ENCODE assay signal across 22 mouse cellular contexts in the genomic region with DNA sequence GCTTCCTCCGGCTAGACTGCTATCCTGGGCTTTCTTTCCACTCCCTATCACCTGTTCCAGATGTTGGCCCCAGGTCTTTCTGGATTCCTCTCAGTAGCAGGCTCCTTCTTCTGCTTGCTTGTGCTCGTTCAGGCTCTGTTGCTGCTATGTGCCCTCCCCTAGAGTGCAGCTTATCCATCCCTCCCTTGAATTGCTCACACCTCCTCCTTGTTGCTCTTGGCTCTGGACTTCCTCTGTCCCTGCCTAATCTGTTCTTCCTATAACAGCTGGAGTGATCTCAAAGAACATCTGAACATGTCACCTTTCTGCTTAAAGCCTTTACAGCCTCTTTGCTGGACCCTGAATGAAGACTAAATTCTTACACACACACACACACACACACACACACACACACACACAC.
"Had no signal": no experiment of that assay in that cellular context is flagged by ENCODE, and none has a peak within 500 bp of the region (broad histone marks: within the 10 kb centered on the region; RNA-seq: fewer than 3 reads in every experiment).

No protein-coding gene starts in this region.

- H3K9me3 ChIP-seq: limb, embryonic 10.5 days; limb, embryonic 13.5 days; lung, embryonic 15.5 days; midbrain, embryonic 12.5 days; midbrain, embryonic 15.5 days; neural tube, embryonic 12.5 days; neural tube, embryonic 15.5 days had no signal

- H3K27me3 ChIP-seq: limb, embryonic 13.5 days; lung, embryonic 15.5 days; midbrain, embryonic 15.5 days; neural tube, embryonic 12.5 days; neural tube, embryonic 15.5 days had no signal

- H3K27ac ChIP-seq: limb, embryonic 10.5 days; limb, embryonic 13.5 days; lung, embryonic 15.5 days; midbrain, embryonic 12.5 days; midbrain, embryonic 15.5 days; neural tube, embryonic 12.5 days; neural tube, embryonic 15.5 days; stomach, postnatal 0 days had no signal

- H3K4me3 ChIP-seq: layer of hippocampus, adult 2 months; limb, embryonic 10.5 days; limb, embryonic 13.5 days; lung, embryonic 15.5 days; midbrain, embryonic 12.5 days; midbrain, embryonic 15.5 days; neural tube, embryonic 12.5 days; neural tube, embryonic 15.5 days had no signal

- DNase-seq: kidney, adult 8-10 months; kidney, postnatal 25 days; layer of hippocampus, adult 9-11 months; lung, adult 18-20 months; lung, postnatal 10 days; lung, postnatal 36 days; right cerebral cortex, adult 18-20 months; right cerebral cortex, postnatal 14 days; right cerebral cortex, postnatal 4 days; thymus, adult 2 months; thymus, postnatal 14 days; thymus, postnatal 4 days had no signal

- H3K4me2 ChIP-seq: limb, embryonic 13.5 days; lung, embryonic 15.5 days; midbrain, embryonic 12.5 days; midbrain, embryonic 15.5 days; neural tube, embryonic 12.5 days; neural tube, embryonic 15.5 days had no signal

- H3K36me3 ChIP-seq: limb, embryonic 10.5 days; limb, embryonic 13.5 days; lung, embryonic 15.5 days; midbrain, embryonic 12.5 days; midbrain, embryonic 15.5 days; neural tube, embryonic 12.5 days; neural tube, embryonic 15.5 days had no signal

- H3K4me1 ChIP-seq: limb, embryonic 13.5 days; midbrain, embryonic 12.5 days; midbrain, embryonic 15.5 days; neural tube, embryonic 12.5 days; neural tube, embryonic 15.5 days had no signal

- ATAC-seq: intestine, postnatal 0 days; midbrain, embryonic 15.5 days had no signal

- H3K9ac ChIP-seq: limb, embryonic 13.5 days; lung, embryonic 15.5 days; midbrain, embryonic 12.5 days; midbrain, embryonic 15.5 days; neural tube, embryonic 12.5 days; neural tube, embryonic 15.5 days had no signal
